Mouse (Mus musculus) cerebellum, postnatal 36 days (tissue): ENCODE measurements around the gene Slain1.
"Not testable (repeated sequence)": the region's sequence is repeated elsewhere in the genome, so short reads cannot be mapped to it uniquely, and the experiment has no call there.

ENCODE experiments used
- DNase-seq, 2 experiments: peaks; one replicate each; pipeline ENCODE4 v3.0.0; 2021 to 2022; ENCODE audit warnings: mixed read lengths in 2 of 2

The Slain1 gene

GRCm38 (mm10) chr14:103728506-103728905 lies 78.5 kb downstream of the Slain1 start:
- DNase-seq: no peak

DNA sequence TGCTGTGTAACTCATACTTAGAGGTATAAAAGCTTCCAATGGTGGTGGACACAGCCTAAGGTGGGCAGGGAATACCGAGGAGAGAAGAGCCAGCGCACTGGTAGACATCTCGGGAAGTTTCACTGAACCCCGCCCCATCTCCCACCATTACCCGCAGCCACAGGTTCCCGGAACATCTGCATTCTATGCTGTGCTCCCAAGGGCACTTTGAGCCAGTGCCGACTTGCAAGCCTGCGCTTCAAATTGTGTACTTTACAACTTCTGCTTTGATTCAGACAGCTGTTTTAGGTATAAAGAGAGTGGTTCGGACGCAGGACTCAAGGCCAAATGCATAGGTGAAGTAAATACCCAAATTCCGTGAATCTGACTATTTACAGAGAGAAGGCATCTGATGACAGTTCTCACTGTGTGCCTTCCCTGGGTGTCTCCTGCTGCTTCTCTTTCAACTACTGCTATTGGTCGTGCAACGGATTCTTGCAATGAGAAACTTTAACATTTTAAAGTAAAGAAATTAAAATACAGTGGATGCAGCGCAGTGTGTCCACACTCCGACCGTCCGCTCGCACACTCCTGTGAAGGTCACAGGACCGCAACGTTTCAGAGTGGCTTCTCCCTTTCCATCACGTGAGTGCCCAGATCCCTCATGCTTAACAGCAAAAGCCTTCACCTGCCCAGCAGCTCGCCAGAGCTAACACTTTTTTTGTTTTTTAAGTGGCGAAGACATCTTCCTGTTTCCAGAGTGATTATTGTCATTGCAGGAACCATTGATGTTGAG lies 79.1 kb downstream of the Slain1 start:
- DNase-seq: no peak

GRCm38 (mm10) chr14:103729760-103730367 lies 79.8 kb downstream of the Slain1 start:
- DNase-seq: no peak

DNA sequence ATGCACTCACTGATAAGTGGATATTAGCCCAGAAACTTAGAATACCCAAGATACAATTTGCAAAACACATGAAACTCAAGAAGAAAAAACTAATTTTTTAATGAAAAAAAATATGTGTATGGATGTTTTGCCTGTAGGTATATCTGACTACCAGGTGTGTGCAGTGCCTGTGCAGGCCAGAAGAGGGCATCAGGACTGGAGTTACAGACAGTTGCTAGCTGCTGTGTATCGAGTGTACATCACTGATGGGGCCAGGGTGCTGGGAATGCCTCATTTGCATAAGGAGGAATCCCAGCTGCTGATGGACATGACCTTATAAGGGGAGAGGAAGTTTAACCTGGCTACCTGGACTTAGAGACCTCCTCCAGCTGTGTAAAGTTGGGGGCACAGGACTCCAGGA lies 82.6 kb downstream of the Slain1 start:
- DNase-seq: no peak

GRCm38 (mm10) chr14:103741216-103741615 lies 91.2 kb downstream of the Slain1 start:
- no peak for DNase-seq

- DNase-seq: no peak
These were observed 92.1 kb downstream of the Slain1 start for GRCm38 (mm10) chr14:103742150-103742549.

DNA sequence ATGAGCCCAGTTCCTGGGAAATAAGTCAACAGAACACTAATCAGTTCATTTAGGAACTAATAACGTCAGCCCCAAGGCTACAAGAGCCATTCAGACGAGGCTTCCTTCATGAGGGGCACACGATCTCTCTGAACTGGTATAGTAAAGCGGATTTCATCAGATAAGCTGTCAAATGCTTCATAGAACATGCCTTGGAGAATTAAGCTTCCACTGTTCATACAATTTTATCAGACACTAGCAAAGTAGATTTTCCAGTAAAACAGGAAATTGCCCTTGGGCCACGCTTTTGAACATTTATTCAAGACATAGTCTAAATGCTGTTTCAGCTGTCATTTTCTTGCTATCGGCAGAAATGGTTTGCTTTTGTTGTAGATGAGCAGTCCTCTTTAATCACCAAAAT lies 97.3 kb downstream of the Slain1 start:
- no peak for DNase-seq

DNA sequence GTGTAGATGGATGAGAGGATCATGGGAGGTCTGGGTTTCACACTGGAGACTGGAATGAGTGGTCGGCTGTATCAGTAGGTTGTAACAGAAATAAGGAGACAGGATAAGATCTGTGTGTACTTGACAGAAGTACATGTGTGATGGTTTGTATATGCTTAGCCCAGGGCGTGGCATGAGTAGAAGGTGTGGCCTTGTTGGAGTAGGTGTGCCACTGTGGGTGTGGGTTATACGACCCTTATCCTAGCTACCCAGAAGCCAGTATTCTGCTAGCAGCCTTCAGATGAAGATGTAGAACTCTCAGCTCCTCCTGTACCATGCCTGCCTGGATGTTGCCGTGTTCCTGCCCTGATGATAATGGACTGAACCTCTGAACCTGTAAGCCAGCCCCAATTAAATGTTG lies 100.6 kb downstream of the Slain1 start:
- DNase-seq: not testable (repeated sequence)

GRCm38 (mm10) chr14:103751384-103751783 lies 101.4 kb downstream of the Slain1 start:
- no peak for DNase-seq

GRCm38 (mm10) chr14:103752773-103753172 lies 102.7 kb downstream of the Slain1 start:
- no peak for DNase-seq

DNA sequence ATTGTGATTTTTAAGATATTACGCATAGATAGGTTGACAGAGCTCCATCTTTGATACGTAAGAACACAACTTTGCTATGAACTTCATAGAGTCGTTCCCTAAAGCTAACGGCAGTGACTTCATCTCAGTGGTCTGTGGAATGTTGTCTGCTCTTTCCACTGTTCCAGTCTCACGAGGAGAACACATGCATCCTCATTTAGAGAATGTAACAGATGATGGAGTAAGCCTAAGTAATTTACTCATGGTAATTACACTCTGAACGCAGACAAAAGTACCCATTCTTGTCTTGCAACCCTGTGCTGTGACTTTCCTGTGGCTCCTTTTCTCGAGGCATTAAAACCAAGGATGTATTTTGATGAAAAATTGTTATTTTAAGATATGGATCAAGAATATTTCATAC lies 104.0 kb downstream of the Slain1 start:
- DNase-seq: no peak

GRCm38 (mm10) chr14:103754465-103754864 lies 104.4 kb downstream of the Slain1 start:
- no peak for DNase-seq
